In the genomic region with DNA sequence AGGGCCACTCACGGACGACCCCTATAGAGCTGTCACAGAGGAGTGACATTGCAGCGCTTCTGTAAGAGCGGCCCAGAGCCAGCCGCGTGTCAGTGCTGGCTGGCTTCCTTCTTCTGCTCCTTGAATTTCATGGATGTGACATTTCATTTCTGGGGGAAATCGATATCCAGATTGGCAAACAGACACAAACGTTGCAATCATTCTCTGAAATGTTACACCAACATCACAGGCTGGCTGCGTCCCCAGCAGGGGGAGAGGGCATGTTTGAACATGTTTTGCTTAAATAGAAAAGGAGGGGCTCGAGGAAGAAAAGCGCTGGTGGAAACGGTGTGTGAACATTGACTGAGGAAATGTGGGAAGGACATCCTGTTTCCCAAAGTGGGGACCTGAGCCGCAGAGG, we compare ENCODE assay signal across 14 mouse cellular contexts.
"Had no signal": no experiment of that assay in that cellular context is flagged by ENCODE, and none has a peak within 500 bp of the region (broad histone marks: within the 10 kb centered on the region; RNA-seq: fewer than 3 reads in every experiment).

No protein-coding gene starts in this region.

- H3K36me3 ChIP-seq: limb, embryonic 10.5 days; stomach, embryonic 15.5 days had no signal

- H3K9ac ChIP-seq: liver, embryonic 14.5 days; stomach, embryonic 15.5 days had no signal

- ATAC-seq: lung, postnatal 0 days; midbrain, embryonic 16.5 days had no signal

- H3K4me3 ChIP-seq: limb, embryonic 10.5 days; stomach, embryonic 15.5 days had no signal

- DNase-seq: kidney, adult 11 months; kidney, adult 9 months; kidney, postnatal 10 days; kidney, postnatal 4 days; lung, adult 2 months; lung, postnatal 36 days; right cerebral cortex, postnatal 14 days; thymus, adult 2 months; thymus, postnatal 25 days had no signal

- H3K27ac ChIP-seq: limb, embryonic 10.5 days; liver, embryonic 14.5 days; stomach, embryonic 15.5 days had no signal

- H3K4me2 ChIP-seq: stomach, embryonic 15.5 days had no signal

- H3K4me1 ChIP-seq: limb, embryonic 10.5 days; stomach, embryonic 15.5 days had no signal

- H3K9me3 ChIP-seq: limb, embryonic 10.5 days; stomach, embryonic 15.5 days had no signal
